Mouse (Mus musculus): ENCODE measurements around the gene Atp1b4. TPM values are rescaled to one million over a fixed set of nuclear protein-coding genes. Genes with fewer than 3 reads are reported as not detected.

The Atp1b4 gene
- polyA plus RNA-seq (2012; rRNA removed): 0.11 TPM in 1 of 2 replicates, not detected in the other

DNA sequence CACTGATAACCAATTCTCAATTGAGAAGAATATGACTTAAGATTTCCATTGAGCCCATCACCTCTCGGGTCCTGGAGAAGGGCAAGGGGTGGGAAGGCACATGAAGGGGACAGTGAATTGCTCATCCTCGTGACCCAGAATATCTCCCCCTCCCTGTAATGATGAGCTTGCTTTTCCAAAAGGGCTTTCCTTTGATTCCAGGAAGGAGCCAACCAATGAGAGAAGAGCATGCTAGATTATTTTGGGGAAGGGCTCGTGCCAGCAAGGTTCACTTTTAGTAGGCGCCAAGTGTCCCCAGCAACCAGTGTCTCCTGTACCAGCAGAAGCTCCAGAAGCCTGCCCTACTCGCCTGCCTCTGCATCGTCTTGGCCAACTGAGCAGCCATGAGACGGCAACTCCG, at the start of gene Atp1b4:
Gene Atp1b4, plus strand, starts transcription at position 301 of the 400 bp plus-strand sequence.
- TF ChIP-seq POLR2A (IDR thresholded peaks at IDR 0.05; ENCODE audit: low read depth, low read length) (no peak), CTCF (conservative IDR thresholded peaks at IDR 0.05; ENCODE audit: insufficient read depth, insufficient read length, low read depth, low read length) (no peak)
- Histone ChIP-seq H3K4me3 (ENCODE audit: insufficient read depth, low read depth, low read length) (no peak within 1 kb of the TSS), H3K36me3 (ENCODE audit: control insufficient read depth, insufficient read depth, low read length) (no peaks in the 10 kb centered on the region), H3K4me1 (ENCODE audit: control insufficient read depth, insufficient read depth, low read length) (no peaks in the 10 kb centered on the region), H3K27me3 (replicated peaks; ENCODE audit: control insufficient read depth, insufficient read depth, low read length) (no peaks in the 10 kb centered on the region), H3K27ac (ENCODE audit: insufficient read depth, low read depth, low read length) (no peak within 1 kb of the TSS)
- WGBS: 93% methylated on average over 8 of the region's 8 CpGs
- no peak for DNase-seq

DNA sequence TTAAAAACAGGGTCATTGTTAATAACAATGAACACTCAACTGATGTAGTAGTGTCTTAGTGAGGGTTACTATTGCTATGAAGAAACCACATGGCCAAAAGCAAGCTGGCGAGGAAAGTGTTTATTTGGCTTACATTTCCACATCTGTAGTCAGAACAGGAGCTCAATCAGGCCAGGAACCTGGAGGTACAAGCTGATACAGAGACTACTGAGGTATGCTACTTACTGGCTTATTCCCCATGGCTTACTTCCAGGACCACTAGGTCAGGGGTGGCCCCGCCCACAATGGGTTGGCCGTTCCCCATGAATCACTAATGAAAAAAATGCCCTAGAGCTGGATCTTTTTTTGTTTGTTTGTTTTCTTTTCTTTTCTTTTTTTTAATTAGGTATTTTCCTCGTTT, 7.4 kb upstream of the Atp1b4 start:
- Histone ChIP-seq H3K4me3 (ENCODE audit: insufficient read depth, low read depth, low read length) (no peak overlapping the region), H3K27ac (ENCODE audit: insufficient read depth, low read depth, low read length) (no peak overlapping the region), H3K4me1 (ENCODE audit: control insufficient read depth, insufficient read depth, low read length) (no peaks in the 10 kb centered on the region), H3K27me3 (replicated peaks; ENCODE audit: control insufficient read depth, insufficient read depth, low read length) (no peaks in the 10 kb centered on the region), H3K36me3 (ENCODE audit: control insufficient read depth, insufficient read depth, low read length) (no peaks in the 10 kb centered on the region)
- TF ChIP-seq CTCF (conservative IDR thresholded peaks at IDR 0.05; ENCODE audit: insufficient read depth, insufficient read length, low read depth, low read length) (no peak), POLR2A (IDR thresholded peaks at IDR 0.05; ENCODE audit: low read depth, low read length) (no peak)
- no peak for DNase-seq
- WGBS: 60% methylated on average over 4 of the region's 4 CpGs

DNA sequence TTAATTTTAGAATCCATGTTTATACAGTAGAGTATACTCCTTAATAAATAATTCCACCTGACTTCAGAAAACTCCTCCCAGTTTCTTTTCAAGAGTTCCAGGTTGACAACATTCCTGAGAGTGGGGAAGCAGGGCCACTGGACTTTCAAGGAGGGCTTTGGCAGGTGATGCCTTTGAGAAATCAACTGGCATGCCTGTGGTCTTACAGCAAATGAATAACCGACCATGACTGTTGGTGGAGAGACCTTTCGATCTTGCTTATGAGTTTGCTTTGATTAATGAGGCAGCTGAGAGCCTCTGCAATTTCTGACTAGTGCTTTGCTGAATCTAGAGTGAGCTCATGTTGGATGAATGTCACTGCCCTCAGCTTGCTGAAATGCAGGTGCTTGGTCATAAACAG, 4.9 kb upstream of the Atp1b4 start:
- no peaks in the 10 kb centered on the region for H3K36me3 ChIP-seq (ENCODE audit: control insufficient read depth, insufficient read depth, low read length)
- H3K27me3 ChIP-seq (replicated peaks; ENCODE audit: control insufficient read depth, insufficient read depth, low read length): no peaks in the 10 kb centered on the region
- H3K4me3 ChIP-seq (ENCODE audit: insufficient read depth, low read depth, low read length): no peak overlapping the region
- no peaks in the 10 kb centered on the region for H3K4me1 ChIP-seq (ENCODE audit: control insufficient read depth, insufficient read depth, low read length)
- DNase-seq: no peak
- 51% methylated on average over 2 of the region's 2 CpGs for WGBS
- TF ChIP-seq POLR2A (IDR thresholded peaks at IDR 0.05; ENCODE audit: low read depth, low read length) (no peak), CTCF (conservative IDR thresholded peaks at IDR 0.05; ENCODE audit: insufficient read depth, insufficient read length, low read depth, low read length) (no peak)
- H3K27ac ChIP-seq (ENCODE audit: insufficient read depth, low read depth, low read length): no peak overlapping the region

DNA sequence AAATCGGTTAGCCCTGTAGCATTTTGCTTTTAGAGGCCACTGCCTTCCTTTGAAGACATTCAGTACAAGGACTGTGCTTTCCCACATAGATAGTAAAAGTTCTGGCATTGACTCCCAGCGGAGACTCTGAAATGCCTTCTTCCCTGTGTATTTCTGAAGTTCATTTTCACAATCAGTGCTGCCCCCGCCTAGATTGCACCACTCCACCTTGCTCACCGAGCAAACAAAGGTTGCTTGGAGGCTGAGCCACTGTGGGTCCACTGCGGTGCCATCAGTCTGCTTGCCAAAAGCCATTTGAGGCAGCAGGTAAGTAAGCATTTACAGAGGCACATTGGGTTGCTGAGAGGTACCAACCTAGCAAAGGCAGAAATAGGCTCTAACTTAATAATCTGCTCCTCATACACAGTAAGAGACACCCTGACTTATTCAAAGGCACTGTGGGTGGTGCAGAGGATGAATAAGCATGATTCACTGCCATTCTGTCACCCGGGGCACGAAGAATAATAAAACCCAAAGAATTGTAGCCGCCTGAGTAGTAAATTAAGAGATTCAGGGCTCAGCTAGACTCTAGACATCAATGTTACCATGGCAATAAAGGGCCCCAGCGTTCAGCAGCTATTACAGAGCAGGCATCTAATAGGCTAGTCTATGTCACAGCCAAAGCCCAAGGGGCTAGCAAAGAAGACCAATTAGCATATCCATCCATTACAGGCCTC, 2.9 kb upstream of the Atp1b4 start:
- no peak overlapping the region for H3K27ac ChIP-seq (ENCODE audit: insufficient read depth, low read depth, low read length)
- no peak for DNase-seq
- no peak overlapping the region for H3K4me3 ChIP-seq (ENCODE audit: insufficient read depth, low read depth, low read length)
- 66% methylated on average over 9 of the region's 9 CpGs for WGBS
- no peaks in the 10 kb centered on the region for H3K36me3 ChIP-seq (ENCODE audit: control insufficient read depth, insufficient read depth, low read length)
- TF ChIP-seq POLR2A (IDR thresholded peaks at IDR 0.05; ENCODE audit: low read depth, low read length): no peak
- TF ChIP-seq CTCF (conservative IDR thresholded peaks at IDR 0.05; ENCODE audit: insufficient read depth, insufficient read length, low read depth, low read length): no peak
- no peaks in the 10 kb centered on the region for H3K27me3 ChIP-seq (replicated peaks; ENCODE audit: control insufficient read depth, insufficient read depth, low read length)
- H3K4me1 ChIP-seq (ENCODE audit: control insufficient read depth, insufficient read depth, low read length): no peaks in the 10 kb centered on the region

DNA sequence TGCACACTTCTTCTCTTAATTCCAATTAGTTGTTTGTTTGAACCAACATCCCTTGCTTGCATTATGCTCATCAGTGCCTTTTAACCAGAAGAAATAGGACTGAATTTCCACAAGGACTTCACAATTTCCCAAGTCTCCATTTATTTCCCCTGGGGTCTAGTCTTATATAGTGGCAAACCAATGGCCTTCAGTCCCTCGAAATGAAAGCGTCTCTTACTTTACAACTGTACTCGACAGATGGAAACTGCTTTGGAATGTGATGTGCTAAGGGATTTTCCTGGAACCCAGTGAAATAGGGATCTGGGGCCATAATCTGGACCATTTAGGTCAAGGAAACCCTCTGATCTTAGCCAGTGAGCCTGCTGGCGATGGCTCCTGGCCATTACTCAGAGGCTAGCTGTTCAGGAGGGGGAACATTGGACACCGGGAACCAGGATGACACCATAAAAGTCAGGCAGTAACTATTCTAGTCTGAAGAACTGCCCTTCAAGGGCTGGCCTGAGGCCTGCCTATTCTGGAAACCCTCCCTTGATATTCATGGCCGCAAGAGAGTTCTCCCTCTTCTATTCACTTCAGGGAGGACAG, 2.3 kb upstream of the Atp1b4 start:
- Histone ChIP-seq H3K4me1 (ENCODE audit: control insufficient read depth, insufficient read depth, low read length) (no peaks in the 10 kb centered on the region), H3K27me3 (replicated peaks; ENCODE audit: control insufficient read depth, insufficient read depth, low read length) (no peaks in the 10 kb centered on the region), H3K36me3 (ENCODE audit: control insufficient read depth, insufficient read depth, low read length) (no peaks in the 10 kb centered on the region), H3K4me3 (ENCODE audit: insufficient read depth, low read depth, low read length) (no peak overlapping the region), H3K27ac (ENCODE audit: insufficient read depth, low read depth, low read length) (no peak overlapping the region)
- WGBS: 58% methylated on average over 6 of the region's 6 CpGs
- no peak for DNase-seq
- TF ChIP-seq CTCF (conservative IDR thresholded peaks at IDR 0.05; ENCODE audit: insufficient read depth, insufficient read length, low read depth, low read length): no peak
- no peak for TF ChIP-seq POLR2A (IDR thresholded peaks at IDR 0.05; ENCODE audit: low read depth, low read length)

DNA sequence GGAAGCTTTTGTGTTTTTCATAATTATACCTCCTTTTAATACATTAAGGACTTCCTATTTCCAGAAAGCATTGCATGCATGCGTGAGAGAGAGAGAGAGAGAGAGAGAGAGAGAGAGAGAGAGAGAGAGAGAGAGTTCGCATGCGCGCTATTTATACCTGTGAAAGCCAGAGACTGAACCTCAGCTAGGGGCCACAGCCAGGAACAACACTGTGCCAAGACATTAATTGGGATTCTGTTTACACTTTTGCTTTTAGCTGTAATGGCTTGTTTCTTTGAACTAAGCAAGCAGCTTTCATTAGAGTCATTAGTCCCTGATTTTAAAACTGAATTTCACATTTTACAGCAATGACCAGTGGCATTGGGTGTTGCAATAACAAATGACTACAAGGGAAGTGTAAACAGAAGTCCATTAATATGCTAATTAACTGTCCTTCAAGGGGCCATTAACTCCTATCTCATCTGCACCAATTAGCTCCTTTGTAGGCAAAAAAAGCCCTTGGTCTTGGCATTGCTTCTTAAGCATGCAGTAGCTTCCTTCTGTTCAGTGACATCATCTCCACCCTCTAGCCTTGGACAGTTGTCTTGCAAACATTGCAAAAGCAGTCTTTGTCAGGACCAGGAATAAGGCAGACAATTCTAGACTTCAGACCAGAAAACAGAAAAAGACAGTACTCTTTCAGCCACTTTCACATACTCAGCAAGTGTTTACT, 14.9 kb downstream of the Atp1b4 start:
- DNase-seq: no peak
- no peak for TF ChIP-seq CTCF (conservative IDR thresholded peaks at IDR 0.05; ENCODE audit: insufficient read depth, insufficient read length, low read depth, low read length)
- TF ChIP-seq POLR2A (IDR thresholded peaks at IDR 0.05; ENCODE audit: low read depth, low read length): no peak
- no peaks in the 10 kb centered on the region for H3K27me3 ChIP-seq (replicated peaks; ENCODE audit: control insufficient read depth, insufficient read depth, low read length)
- H3K4me1 ChIP-seq (ENCODE audit: control insufficient read depth, insufficient read depth, low read length): no peaks in the 10 kb centered on the region
- no peak overlapping the region for H3K27ac ChIP-seq (ENCODE audit: insufficient read depth, low read depth, low read length)
- no peak overlapping the region for H3K4me3 ChIP-seq (ENCODE audit: insufficient read depth, low read depth, low read length)
- no peaks in the 10 kb centered on the region for H3K36me3 ChIP-seq (ENCODE audit: control insufficient read depth, insufficient read depth, low read length)
- 64% methylated on average over 4 of the region's 4 CpGs for WGBS

Data from kidney, adult 2 months (tissue).